Mouse (Mus musculus): ENCODE results near the gene Wdr11. TPM values are rescaled to one million over a fixed set of nuclear protein-coding genes. Genes with fewer than 3 reads are reported as not detected.

The Wdr11 gene
- total RNA-seq, 2 experiments from 2014 or later: 1.9 to 2.5 TPM

GRCm38 (mm10) chr7:129651781-129652180 lies 60.1 kb downstream of the Wdr11 start:
- ATAC-seq (replicated peaks; ENCODE audit: low FRiP score, poor library complexity, severe bottlenecking): no peak

GRCm38 (mm10) chr7:129652901-129653460 lies 61.3 kb downstream of the Wdr11 start:
- no peak for ATAC-seq (replicated peaks; ENCODE audit: low FRiP score, poor library complexity, severe bottlenecking)

GRCm38 (mm10) chr7:129653791-129654271 lies 62.2 kb downstream of the Wdr11 start:
- ATAC-seq (replicated peaks; ENCODE audit: low FRiP score, poor library complexity, severe bottlenecking): no peak

GRCm38 (mm10) chr7:129654923-129655322 lies 63.3 kb downstream of the Wdr11 start:
- no peak for ATAC-seq (replicated peaks; ENCODE audit: low FRiP score, poor library complexity, severe bottlenecking)

- no peak for ATAC-seq (replicated peaks; ENCODE audit: low FRiP score, poor library complexity, severe bottlenecking)
Measured at GRCm38 (mm10) chr7:129655604-129656226, 64.1 kb downstream of the Wdr11 start.

GRCm38 (mm10) chr7:129657867-129658266 lies 66.2 kb downstream of the Wdr11 start:
- no peak for ATAC-seq (replicated peaks; ENCODE audit: low FRiP score, poor library complexity, severe bottlenecking)

- ATAC-seq (replicated peaks; ENCODE audit: low FRiP score, poor library complexity, severe bottlenecking): no peak
Measured at GRCm38 (mm10) chr7:129659755-129660154, 68.1 kb downstream of the Wdr11 start.

- ATAC-seq (replicated peaks; ENCODE audit: low FRiP score, poor library complexity, severe bottlenecking): no peak
Measured at GRCm38 (mm10) chr7:129660546-129660945, 68.9 kb downstream of the Wdr11 start.

GRCm38 (mm10) chr7:129662051-129662789 lies 70.6 kb downstream of the Wdr11 start:
- ATAC-seq (replicated peaks; ENCODE audit: low FRiP score, poor library complexity, severe bottlenecking): no peak

- no peak for ATAC-seq (replicated peaks; ENCODE audit: low FRiP score, poor library complexity, severe bottlenecking)
Measured at GRCm38 (mm10) chr7:129663781-129664505, 72.3 kb downstream of the Wdr11 start.

- no peak for ATAC-seq (replicated peaks; ENCODE audit: low FRiP score, poor library complexity, severe bottlenecking)
Measured at GRCm38 (mm10) chr7:129665411-129665810, 73.7 kb downstream of the Wdr11 start.

- ATAC-seq (replicated peaks; ENCODE audit: low FRiP score, poor library complexity, severe bottlenecking): no peak
Measured at GRCm38 (mm10) chr7:129665921-129666320, 74.3 kb downstream of the Wdr11 start.

GRCm38 (mm10) chr7:129666526-129666925 lies 74.9 kb downstream of the Wdr11 start:
- no peak for ATAC-seq (replicated peaks; ENCODE audit: low FRiP score, poor library complexity, severe bottlenecking)

GRCm38 (mm10) chr7:129670280-129670679 lies 78.6 kb downstream of the Wdr11 start:
- ATAC-seq (replicated peaks; ENCODE audit: low FRiP score, poor library complexity, severe bottlenecking): no peak

- no peak for ATAC-seq (replicated peaks; ENCODE audit: low FRiP score, poor library complexity, severe bottlenecking)
Measured at GRCm38 (mm10) chr7:129671675-129672651, 80.3 kb downstream of the Wdr11 start.

- no peak for ATAC-seq (replicated peaks; ENCODE audit: low FRiP score, poor library complexity, severe bottlenecking)
Measured at GRCm38 (mm10) chr7:129673776-129674175, 82.1 kb downstream of the Wdr11 start.

- ATAC-seq (replicated peaks; ENCODE audit: low FRiP score, poor library complexity, severe bottlenecking): no peak
Measured at GRCm38 (mm10) chr7:129674558-129674957, 82.9 kb downstream of the Wdr11 start.

GRCm38 (mm10) chr7:129675852-129676251 lies 84.2 kb downstream of the Wdr11 start:
- no peak for ATAC-seq (replicated peaks; ENCODE audit: low FRiP score, poor library complexity, severe bottlenecking)

- ATAC-seq (replicated peaks; ENCODE audit: low FRiP score, poor library complexity, severe bottlenecking): no peak
Measured at GRCm38 (mm10) chr7:129677141-129677540, 85.5 kb downstream of the Wdr11 start.
